Mouse (Mus musculus) ES-E14 (cell line): ENCODE data around the gene Rnf217.

Source experiments
- MAFK ChIP-seq: IDR thresholded peaks from 2 replicates; pipeline ENCODE4 v1.6.1; 2014; ENCODE audit warnings: mild to moderate bottlenecking, low read depth, low read length, inconsistent platforms; ENCODE audit not compliant: insufficient read depth
- ZC3H11A ChIP-seq: IDR thresholded peaks from 2 replicates; pipeline ENCODE4 v1.6.1; 2012; ENCODE audit warnings: low read depth, mild to moderate bottlenecking, inconsistent platforms, low read length, borderline replicate concordance
- ZNF384 ChIP-seq: IDR thresholded peaks from 2 replicates; pipeline ENCODE4 v1.6.1; 2012; ENCODE audit warnings: low read depth, low read length, inconsistent platforms

- TF ChIP-seq ZNF384 (no peak), ZC3H11A (no peak), MAFK (no peak)
Observed at GRCm38 (mm10) chr10:31592095-31592740, 16.8 kb downstream of the Rnf217 start.
